Mouse (Mus musculus) G1E-ER4 (cell line): ENCODE results near the gene Ap1s1. TPM values are rescaled to one million over a fixed set of nuclear protein-coding genes. Genes with fewer than 3 reads are reported as not detected.

Experiments used
- GATA1 ChIP-seq: IDR thresholded peaks from one replicate; pipeline ENCODE4 v1.8.0; 2012; ENCODE audit warnings: low read length, inconsistent platforms
- polyA plus RNA-seq: library from polyadenylated mRNA; stranded (reverse); fragments of >175 nt; gene quantifications from 2 replicates; pipeline ENCODE4 v1.2.3, GENCODE M21; 2012

The Ap1s1 gene
- polyA plus RNA-seq, 1 experiment, result 279 TPM

DNA sequence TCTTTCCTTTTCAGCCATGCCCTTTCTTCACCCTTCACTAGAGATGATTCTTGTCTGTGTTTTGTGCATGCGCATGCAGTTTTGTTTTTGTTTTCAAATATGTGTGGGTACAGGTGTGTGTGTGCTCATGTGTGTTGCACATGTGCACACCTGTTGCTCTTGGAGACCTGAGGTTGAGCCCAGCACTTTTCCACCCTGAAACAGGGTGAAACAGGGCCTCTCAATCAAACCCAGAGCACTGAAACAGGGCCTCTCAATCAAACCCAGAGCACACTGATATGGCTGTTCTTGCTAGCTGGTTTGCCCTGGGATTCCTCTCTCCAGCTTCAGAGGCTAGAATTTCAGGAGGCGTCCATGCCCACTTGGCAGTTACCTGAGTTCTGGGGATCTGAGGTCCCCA lies 45.3 kb downstream of the Ap1s1 start:
- TF ChIP-seq GATA1, result no peak

DNA sequence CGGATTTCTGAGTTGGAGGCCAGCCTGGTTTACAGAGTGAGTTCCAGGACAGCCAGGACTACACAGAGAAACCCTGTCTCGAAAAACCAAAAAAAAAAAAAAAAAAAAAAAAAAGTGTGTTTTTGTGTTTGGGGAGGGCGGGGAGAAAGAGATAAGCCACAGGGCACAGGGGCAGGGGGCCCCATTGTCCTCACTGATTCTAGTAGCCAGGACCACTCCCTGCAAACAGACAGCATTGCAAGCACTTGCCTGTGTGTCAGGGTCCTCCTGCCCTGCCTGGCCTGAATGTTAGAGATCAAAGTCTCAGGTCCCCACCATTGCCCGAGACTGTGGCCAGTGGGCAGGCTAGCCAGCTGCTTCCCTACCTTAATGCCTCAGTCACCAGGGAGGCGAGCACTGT lies 46.5 kb downstream of the Ap1s1 start:
- no peak for TF ChIP-seq GATA1

DNA sequence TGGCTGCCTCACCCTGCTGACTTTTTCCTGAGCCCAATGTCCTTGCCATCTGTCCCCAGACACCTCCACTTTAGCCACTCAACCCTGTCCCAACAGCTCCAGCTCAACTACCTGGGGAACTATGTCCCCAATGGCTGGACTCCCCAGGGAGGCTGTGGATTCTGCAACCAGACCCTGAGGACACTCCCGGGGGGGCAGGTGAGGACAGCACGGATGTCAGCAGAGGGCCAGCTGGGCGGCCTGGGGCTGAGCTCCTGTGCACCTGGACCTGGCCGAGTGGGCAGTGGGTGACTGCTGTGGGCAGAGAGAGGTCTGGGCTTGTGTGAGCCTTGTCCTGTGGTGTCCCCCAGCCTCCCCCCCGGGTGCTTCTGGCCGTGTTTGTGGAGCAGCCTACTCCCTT lies 56.1 kb downstream of the Ap1s1 start:
- no peak for TF ChIP-seq GATA1

DNA sequence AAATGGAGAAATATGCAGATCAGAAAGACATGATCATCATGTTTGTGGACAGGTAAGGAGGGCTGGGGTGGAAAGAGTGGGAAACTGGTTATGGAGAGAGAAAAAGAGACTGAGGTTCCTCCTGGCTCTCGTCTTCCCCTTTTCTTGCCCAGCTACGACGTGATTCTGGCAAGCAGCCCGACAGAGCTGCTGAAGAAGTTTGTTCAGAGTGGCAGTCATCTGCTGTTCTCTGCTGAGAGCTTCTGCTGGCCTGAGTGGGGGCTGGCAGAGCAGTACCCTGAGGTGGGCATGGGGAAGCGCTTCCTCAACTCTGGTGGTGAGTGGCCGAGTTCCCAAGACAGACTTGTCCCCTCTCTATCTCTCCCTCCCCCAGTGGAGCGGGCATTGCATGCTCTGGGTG lies 57.5 kb downstream of the Ap1s1 start:
- no peak for TF ChIP-seq GATA1

DNA sequence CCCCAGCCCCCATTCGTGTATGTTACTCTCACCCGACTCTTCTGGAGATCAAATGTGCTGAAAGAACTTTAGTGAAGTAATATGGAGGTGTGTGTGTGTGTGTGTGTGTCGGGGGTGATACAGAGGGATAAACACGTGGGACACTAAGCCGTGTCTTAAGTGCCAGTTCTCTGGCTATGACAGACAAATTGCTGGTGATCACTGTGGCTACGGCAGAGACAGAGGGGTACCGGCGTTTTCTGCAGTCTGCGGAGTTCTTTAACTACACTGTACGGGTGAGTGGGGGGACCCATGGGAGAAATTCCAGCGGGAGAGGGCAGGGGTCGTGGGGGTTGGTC lies 58.0 kb downstream of the Ap1s1 start, which contains the start of gene Znhit1:
Gene Znhit1, minus strand, starts transcription at position 88 of the 338 bp plus-strand sequence.
- TF ChIP-seq GATA1, result no peak

DNA sequence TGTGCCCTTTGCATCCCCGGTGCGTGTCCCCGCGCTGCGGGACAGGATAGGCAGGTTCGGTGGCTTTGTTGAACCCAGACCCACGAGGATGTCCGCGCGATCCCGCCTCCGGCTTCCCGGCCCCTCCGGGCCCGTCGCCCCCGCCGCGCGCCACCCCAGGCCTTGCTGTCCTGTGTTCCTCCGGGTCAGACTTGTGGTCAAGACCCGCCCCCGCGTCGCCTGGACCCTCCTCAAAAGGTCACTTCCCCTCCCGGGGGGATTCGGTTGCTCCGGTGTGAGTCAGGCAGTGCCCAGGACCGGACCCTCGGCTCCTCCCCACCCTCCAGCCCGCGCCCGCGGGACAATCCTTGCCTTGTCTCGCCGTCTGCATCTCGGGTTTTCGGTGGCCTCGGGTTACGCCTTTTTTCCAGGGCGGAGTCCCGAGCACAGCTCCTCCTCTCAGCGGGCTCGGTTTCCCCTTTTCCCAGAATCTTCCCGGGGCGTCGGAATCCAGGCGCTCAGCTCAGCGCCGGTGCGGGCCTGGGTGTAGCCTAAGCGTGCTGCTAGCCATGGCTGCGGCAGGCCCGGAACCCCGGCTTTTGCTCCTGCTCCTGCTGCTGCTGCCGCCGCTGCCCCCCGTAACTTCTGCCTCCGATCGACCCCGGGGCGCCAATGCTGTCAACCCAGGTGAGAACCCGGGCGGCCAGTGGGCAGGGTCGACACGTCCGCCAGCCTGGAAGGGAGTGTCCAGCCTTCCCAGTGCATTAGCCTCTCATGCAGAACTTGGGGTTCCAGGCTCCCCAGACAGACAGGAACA lies 58.6 kb downstream of the Ap1s1 start:
- no peak for TF ChIP-seq GATA1

DNA sequence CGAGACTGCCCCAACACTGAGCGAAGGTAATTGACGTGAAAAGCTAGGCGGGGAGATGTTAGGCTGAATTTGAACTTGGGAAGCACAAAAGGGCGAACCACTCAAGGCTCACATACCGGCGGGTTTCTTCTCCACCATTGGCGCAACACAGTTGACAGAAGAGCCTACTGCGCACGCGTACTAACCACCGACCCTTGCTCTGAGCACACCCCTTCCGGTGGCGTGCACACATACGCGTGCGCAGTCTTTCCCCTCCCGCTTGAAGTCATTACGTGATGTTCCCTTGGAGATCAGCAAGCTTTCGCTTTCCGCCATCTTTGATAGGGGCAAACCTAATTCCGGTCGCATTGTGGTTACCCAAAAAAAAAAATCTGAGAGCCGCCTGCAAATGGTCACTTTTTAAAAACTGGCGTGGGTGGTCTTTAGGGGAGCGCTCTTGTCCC lies 59.2 kb downstream of the Ap1s1 start, which contains the start of gene Plod3:
Gene Plod3, plus strand, starts transcription at position 325 of the 443 bp plus-strand sequence.
- TF ChIP-seq GATA1, result no peak

Other genes with a start within 250 kb of the Ap1s1 start
- gene Col26a1, start 162.9 kb downstream of the Ap1s1 start, polyA plus RNA-seq, result 0.03 TPM in 1 of 2 replicates, not detected in the other
- 4.9 and 6.1 TPM in 2 replicates for gene Ift22, start 138.0 kb downstream of the Ap1s1 start, polyA plus RNA-seq
- 472 and 602 TPM in 2 replicates for gene Fis1, start 92.9 kb downstream of the Ap1s1 start, polyA plus RNA-seq
- 0.14 TPM in 1 of 2 replicates, not detected in the other for gene Cldn15, start 79.5 kb downstream of the Ap1s1 start, polyA plus RNA-seq
- gene Plod3, start 59.1 kb downstream of the Ap1s1 start, polyA plus RNA-seq, result 39.4 and 45.4 TPM in 2 replicates
- 236 and 308 TPM in 2 replicates for gene Znhit1, start 58.1 kb downstream of the Ap1s1 start, polyA plus RNA-seq
- 0.65 TPM in 2 replicates for gene Vgf, start 19.7 kb downstream of the Ap1s1 start, polyA plus RNA-seq
- gene Serpine1, start 26.1 kb upstream of the Ap1s1 start, polyA plus RNA-seq, result 3.2 and 3.3 TPM in 2 replicates
- gene Trim56, start 70.1 kb upstream of the Ap1s1 start, polyA plus RNA-seq, result 23.7 and 28.2 TPM in 2 replicates
- not detected in 2 replicates for gene Muc3, start 103.2 kb upstream of the Ap1s1 start, polyA plus RNA-seq
- gene Muc3a, start 166.3 kb upstream of the Ap1s1 start, polyA plus RNA-seq, result not detected in 2 replicates
- gene Ache, start 241.4 kb upstream of the Ap1s1 start, polyA plus RNA-seq, result 18.7 and 23.1 TPM in 2 replicates
- gene Ufsp1, start 248.5 kb upstream of the Ap1s1 start, polyA plus RNA-seq, result 23.1 and 24.9 TPM in 2 replicates